ENCODE assay signal across 7 mouse cellular contexts in the genomic region with DNA sequence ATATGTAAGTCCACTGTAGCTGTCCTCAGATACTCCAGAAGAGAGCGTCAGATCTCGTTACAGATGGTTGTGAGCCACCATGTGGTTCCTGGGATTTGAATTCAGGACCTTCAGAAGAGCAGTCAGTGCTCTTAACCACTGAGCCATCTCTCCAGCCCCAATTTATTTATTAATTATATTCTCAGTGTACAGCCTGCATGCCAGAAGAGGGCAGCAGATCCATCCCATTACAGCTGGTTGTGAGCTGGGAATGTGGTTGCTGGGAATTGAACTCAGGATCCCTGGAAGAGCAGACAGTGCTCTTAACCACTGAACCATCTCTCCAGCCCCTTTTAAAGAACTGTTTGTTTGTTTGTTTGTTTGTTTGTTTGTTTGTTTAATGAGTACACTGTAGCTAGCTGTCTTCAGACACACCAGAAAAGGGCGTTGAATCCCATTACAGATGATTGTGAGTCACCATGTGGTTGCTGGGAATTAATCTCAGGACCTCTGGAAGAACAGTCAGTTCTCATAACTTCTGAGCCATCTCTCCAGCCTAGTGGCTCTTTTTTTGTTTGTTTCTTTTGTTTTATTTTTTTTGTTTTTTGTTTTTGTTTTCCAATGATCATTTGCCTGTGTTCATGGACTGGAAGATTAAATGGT. TPM values are rescaled to one million over a fixed set of nuclear protein-coding genes. Genes with fewer than 3 reads are reported as not detected.
DNase-seq lines count a peak whose midpoint lies in the region; ATAC-seq and TF ChIP-seq lines count a peak whose summit lies in the region.
"Not testable (repeated sequence)": the region's sequence is repeated elsewhere in the genome, so short reads cannot be mapped to it uniquely, and the experiment has no call there.

No protein-coding gene starts in this region.

- not testable (repeated sequence) for H3K4me3 ChIP-seq in ES-Bruce4 (ENCODE audit: low read depth, low read length); forebrain, embryonic 14.5 days (ENCODE audit: low read depth, low read length); liver, adult 2 months (ENCODE audit: insufficient read depth, low read depth, low read length)

- H3K36me3 ChIP-seq in ES-Bruce4 (ENCODE audit: control insufficient read depth, insufficient read depth, low read length, poor library complexity, severe bottlenecking); forebrain, embryonic 14.5 days (ENCODE audit: control insufficient read depth, insufficient read depth, low read length); liver, adult 2 months (ENCODE audit: control insufficient read depth, insufficient read depth, low read length); splenic B cell, adult 2 months (ENCODE audit: control insufficient read depth, insufficient read depth, low read length, poor library complexity, severe bottlenecking): not testable (repeated sequence)

- TF ChIP-seq EP300 in ES-Bruce4 (IDR thresholded peaks at IDR 0.05; ENCODE audit: insufficient read depth, low read depth, low read length) = not testable (repeated sequence)

- not testable (repeated sequence) for H3K4me2 ChIP-seq in forebrain, embryonic 14.5 days (ENCODE audit: low read length)

- not testable (repeated sequence) for H3K27me3 ChIP-seq in ES-Bruce4 (ENCODE audit: control insufficient read depth, insufficient read depth, low read length, poor library complexity, severe bottlenecking); forebrain, embryonic 14.5 days (replicated peaks; ENCODE audit: control insufficient read depth, insufficient read depth, low read length); liver, adult 2 months (ENCODE audit: control insufficient read depth, insufficient read depth, low read length); splenic B cell, adult 2 months (ENCODE audit: control insufficient read depth, insufficient read depth, low read length, poor library complexity, severe bottlenecking)

- not testable (repeated sequence) for H3K9me3 ChIP-seq in ES-Bruce4 (replicated peaks; ENCODE audit: control insufficient read depth, insufficient read depth, low read length, poor library complexity, severe bottlenecking); forebrain, embryonic 14.5 days (replicated peaks; ENCODE audit: control insufficient read depth, low read length)

- peak; percentile 23 for TF ChIP-seq CTCF in ES-Bruce4 (IDR thresholded peaks at IDR 0.05; ENCODE audit: low read depth, low read length)
- TF ChIP-seq CTCF in liver, adult 2 months (IDR thresholded peaks at IDR 0.05; ENCODE audit: low read depth, low read length) = peak; percentile 67

- H3K79me2 ChIP-seq in liver, adult 2 months (ENCODE audit: control insufficient read depth, insufficient read depth, low read length) = not testable (repeated sequence)

- 84% methylated on average over 3 of the region's 3 CpGs for WGBS in forebrain, embryonic 14.5 days
- WGBS in liver, adult 2 months = 82% methylated on average over 3 of the region's 3 CpGs

- not testable (repeated sequence) for H3K27ac ChIP-seq in ES-Bruce4 (ENCODE audit: insufficient read depth, low read length); forebrain, embryonic 14.5 days (ENCODE audit: low read depth, low read length); liver, adult 2 months (replicated peaks; ENCODE audit: insufficient read depth, low read depth, low read length)

- not testable (repeated sequence) for TF ChIP-seq POLR2A in ES-Bruce4 (IDR thresholded peaks at IDR 0.05; ENCODE audit: insufficient read depth, low read length); liver, adult 2 months (IDR thresholded peaks at IDR 0.05; ENCODE audit: extremely low read depth, insufficient read depth, low read length)

- peak; percentile 21 for DNase-seq in adrenal gland, postnatal 14 days
- DNase-seq in forebrain, embryonic 14.5 days (ENCODE audit: low spot score) = peak; percentile 10
- DNase-seq in kidney, adult 18-20 months = peak; percentile 38
- DNase-seq in liver, adult 2 months (ENCODE audit: extremely low read depth, low read depth, low spot score) = peak; percentile 63
- peak; percentile 32 for DNase-seq in lung, postnatal 10 days
- DNase-seq in splenic B cell, adult 2 months (ENCODE audit: low read depth, low spot score) = peak; percentile 36

- not testable (repeated sequence) for H3K4me1 ChIP-seq in ES-Bruce4 (ENCODE audit: control insufficient read depth, insufficient read depth, low read length); forebrain, embryonic 14.5 days (ENCODE audit: control insufficient read depth, insufficient read depth, low read length); liver, adult 2 months (ENCODE audit: control insufficient read depth, insufficient read depth, low read length)

- not testable (repeated sequence) for H3K9ac ChIP-seq in ES-Bruce4 (ENCODE audit: low read depth, poor library complexity, severe bottlenecking); forebrain, embryonic 14.5 days (ENCODE audit: low read length); liver, adult 2 months (ENCODE audit: low read depth, low read length)

- not testable (repeated sequence) for ATAC-seq in forebrain, embryonic 14.5 days

RNA-seq across cellular contexts. Expression of gene Os9, which starts 13.6 kb away (rescaled TPM):
- 14.1 and 16.7 TPM in 2 replicates for polyA plus RNA-seq in ES-Bruce4 (2011; ENCODE audit: insufficient read depth, insufficient read length, low read depth, missing spikeins)
- 97.9 and 108 TPM in 2 replicates for total RNA-seq in adrenal gland, postnatal 14 days (2021)
- polyA plus RNA-seq in forebrain, embryonic 14.5 days (2014; fragmentation: Nextera tagmentation; extraction: Ambion mirVana) = 53.0 and 66.3 TPM in 2 replicates
- total RNA-seq in liver, adult 2 months (2014; rRNA removed) = 130 TPM in 2 replicates
- polyA plus RNA-seq in liver, adult 2 months (2012; rRNA removed) = 128 and 130 TPM in 2 replicates

RNA-seq across cellular contexts. Expression of gene B4galnt1, which starts 30.5 kb away (rescaled TPM):
- polyA plus RNA-seq in ES-Bruce4 (2011; ENCODE audit: insufficient read depth, insufficient read length, low read depth, missing spikeins) = 7.7 and 9.5 TPM in 2 replicates
- total RNA-seq in adrenal gland, postnatal 14 days (2021) = 14.6 and 24.7 TPM in 2 replicates
- 30.7 and 46.8 TPM in 2 replicates for polyA plus RNA-seq in forebrain, embryonic 14.5 days (2014; fragmentation: Nextera tagmentation; extraction: Ambion mirVana)
- total RNA-seq in liver, adult 2 months (2014; rRNA removed) = 21.9 and 36.3 TPM in 2 replicates
- polyA plus RNA-seq in liver, adult 2 months (2012; rRNA removed) = 85.0 and 89.8 TPM in 2 replicates

RNA-seq across cellular contexts. Expression of gene Slc26a10, which starts 45.9 kb away (rescaled TPM):
- 24.6 and 35.2 TPM in 2 replicates for polyA plus RNA-seq in ES-Bruce4 (2011; ENCODE audit: insufficient read depth, insufficient read length, low read depth, missing spikeins)
- 10.4 and 10.8 TPM in 2 replicates for total RNA-seq in adrenal gland, postnatal 14 days (2021)
- polyA plus RNA-seq in forebrain, embryonic 14.5 days (2014; fragmentation: Nextera tagmentation; extraction: Ambion mirVana) = 0.69 and 0.95 TPM in 2 replicates
- total RNA-seq in liver, adult 2 months (2014; rRNA removed) = 1.3 and 3.1 TPM in 2 replicates
- 4.1 and 5.8 TPM in 2 replicates for polyA plus RNA-seq in liver, adult 2 months (2012; rRNA removed)

RNA-seq across cellular contexts. Expression of gene Arhgef25, which starts 55.4 kb away (rescaled TPM):
- polyA plus RNA-seq in ES-Bruce4 (2011; ENCODE audit: insufficient read depth, insufficient read length, low read depth, missing spikeins) = 50.9 and 54.3 TPM in 2 replicates
- 22.3 and 28.5 TPM in 2 replicates for total RNA-seq in adrenal gland, postnatal 14 days (2021)
- 21.4 and 22.9 TPM in 2 replicates for polyA plus RNA-seq in forebrain, embryonic 14.5 days (2014; fragmentation: Nextera tagmentation; extraction: Ambion mirVana)
- 0.83 and 0.87 TPM in 2 replicates for total RNA-seq in liver, adult 2 months (2014; rRNA removed)
- 0.91 and 1.4 TPM in 2 replicates for polyA plus RNA-seq in liver, adult 2 months (2012; rRNA removed)

RNA-seq across cellular contexts. Expression of gene Agap2, which starts 59.4 kb away (rescaled TPM):
- 0.72 and 0.85 TPM in 2 replicates for polyA plus RNA-seq in ES-Bruce4 (2011; ENCODE audit: insufficient read depth, insufficient read length, low read depth, missing spikeins)
- total RNA-seq in adrenal gland, postnatal 14 days (2021) = 6.9 and 14.3 TPM in 2 replicates
- 3.9 and 4.7 TPM in 2 replicates for polyA plus RNA-seq in forebrain, embryonic 14.5 days (2014; fragmentation: Nextera tagmentation; extraction: Ambion mirVana)
- 0.28 and 0.81 TPM in 2 replicates for total RNA-seq in liver, adult 2 months (2014; rRNA removed)
- 0.44 and 0.55 TPM in 2 replicates for polyA plus RNA-seq in liver, adult 2 months (2012; rRNA removed)

Comparison
In these comparisons a context has a peak if more than half of its experiments do, and no peak if none do; other contexts are left out.
1. DNase-seq: peak in every context shown above with its lines; median percentile 63 in liver, adult 2 months; 38 in kidney, adult 18-20 months; 36 in splenic B cell, adult 2 months; 32 in lung, postnatal 10 days; 21 in adrenal gland, postnatal 14 days; 10 in forebrain, embryonic 14.5 days.